Mouse (Mus musculus) adrenal gland, postnatal 36 days (tissue): ENCODE data around the gene Rgl3. TPM values are rescaled to one million over a fixed set of nuclear protein-coding genes. Genes with fewer than 3 reads are reported as not detected.

ENCODE experiments used
- DNase-seq, 2 experiments: peaks; one replicate each; pipeline ENCODE4 v3.0.0; 2021; ENCODE audit warnings: mixed read lengths in 1 of 2
- long read RNA-seq, 2 experiments: library from polyadenylated mRNA; stranded (forward); transcript quantifications; one replicate each; pipeline ENCODE4 v2.0.0; 2021; ENCODE audit warnings: borderline sequencing depth in 2 of 2
- total RNA-seq, 2 experiments: library from RNA; stranded (reverse); gene quantifications; 2 replicates each; pipeline ENCODE4 v1.2.3; 2021

The Rgl3 gene
- 10 to 100 TPM; 14.0 to 33.4 TPM for total RNA-seq
- long read RNA-seq, experiment 1, transcript Rgl3-201 (19 exons, 2,543 nt) = major isoform, 7 of 17 reads
- long read RNA-seq, experiment 1, partial matches to known transcripts = 7 of 17 reads
- long read RNA-seq, experiment 1, other reads (novel, unspliced or antisense) = 2 of 17 reads
- long read RNA-seq, experiment 2, partial matches to known transcripts = 3 of 11 reads
- long read RNA-seq, experiment 2, other reads (novel, unspliced or antisense) = 3 of 11 reads

- DNase-seq = peak; percentile 91 to 93
These were observed at the start of gene Rgl3 for GRCm38 (mm10) chr9:21989230-21990110. Gene Rgl3, minus strand, starts transcription at chr9:21989446.

- DNase-seq = peak in 1 of 2 experiments; percentile 25
These were observed 48.6 kb upstream of the Rgl3 start for GRCm38 (mm10) chr9:22037826-22038225.

- DNase-seq = no peak
These were observed 46.2 kb upstream of the Rgl3 start for GRCm38 (mm10) chr9:22035300-22036044.

- no peak for DNase-seq
These were observed 41.1 kb upstream of the Rgl3 start for GRCm38 (mm10) chr9:22030386-22030785.

GRCm38 (mm10) chr9:22028467-22028866 is 39.2 kb upstream of the Rgl3 start:
- DNase-seq = no peak

GRCm38 (mm10) chr9:22024592-22024991 is 35.3 kb upstream of the Rgl3 start:
- DNase-seq = no peak

GRCm38 (mm10) chr9:22017208-22017825 is 28.1 kb upstream of the Rgl3 start:
- DNase-seq = no peak

GRCm38 (mm10) chr9:22016245-22016644 is 27.0 kb upstream of the Rgl3 start:
- DNase-seq = no peak

- no peak for DNase-seq
These were observed 23.5 kb upstream of the Rgl3 start for GRCm38 (mm10) chr9:22012731-22013130.

- DNase-seq = no peak
These were observed 21.8 kb upstream of the Rgl3 start for GRCm38 (mm10) chr9:22011055-22011454.

- DNase-seq = no peak
These were observed 15.3 kb upstream of the Rgl3 start for GRCm38 (mm10) chr9:22004546-22004945.

GRCm38 (mm10) chr9:22003163-22003554 is 13.9 kb upstream of the Rgl3 start:
- DNase-seq = peak; percentile 32 to 39

GRCm38 (mm10) chr9:22002194-22003162 is 13.2 kb upstream of the Rgl3 start, which contains the start of the genes Ccdc151 and Prkcsh:
Gene Ccdc151, minus strand, starts transcription at chr9:22002634.
Gene Prkcsh, plus strand, starts transcription at chr9:22002806.
- DNase-seq = peak; percentile 99

GRCm38 (mm10) chr9:22001633-22002032 is 12.4 kb upstream of the Rgl3 start:
- DNase-seq = no peak

GRCm38 (mm10) chr9:22000296-22000695 is 11.1 kb upstream of the Rgl3 start:
- peak; percentile 38 to 67 for DNase-seq

- no peak for DNase-seq
These were observed 7.1 kb upstream of the Rgl3 start for GRCm38 (mm10) chr9:21996178-21996867.

GRCm38 (mm10) chr9:21992227-21992626 is 3.0 kb upstream of the Rgl3 start:
- DNase-seq = no peak

GRCm38 (mm10) chr9:21988421-21989101 is 685 bp downstream of the Rgl3 start:
- DNase-seq = peak in 1 of 2 experiments; percentile 32

GRCm38 (mm10) chr9:21987592-21988342 is 1.5 kb downstream of the Rgl3 start:
- DNase-seq = peak; percentile 40 to 58
